Mouse (Mus musculus) heart, embryonic 16.5 days (tissue): ENCODE data around the gene Vmn1r121. TPM values are rescaled to one million over a fixed set of nuclear protein-coding genes. Genes with fewer than 3 reads are reported as not detected.
"Not testable (repeated sequence)": the region's sequence is repeated elsewhere in the genome, so short reads cannot be mapped to it uniquely, and the experiment has no call there.

Experiments used
- ATAC-seq: fragments of 200-750 bp; cut with Nextera tagmentation; replicated peaks from 2 replicates; pipeline ENCODE4 v1.8.0; 2017; ENCODE audit warnings: moderate number of reproducible peaks; ENCODE audit not compliant: insufficient read depth, low FRiP score; ENCODE audit errors: extremely low read depth
- H3K27ac ChIP-seq: fragments of 300-500 bp; sonication (generic); 2 replicates; pipeline ENCODE4 v1.5.1; 2014; ENCODE audit warnings: mild to moderate bottlenecking, low read length, control low read depth, moderate library complexity
- H3K27me3 ChIP-seq: fragments of 300-500 bp; sonication (generic); 2 replicates; pipeline ENCODE4 v1.6.1; 2014; ENCODE audit warnings: low read length, mixed read lengths; ENCODE audit not compliant: control insufficient read depth, insufficient read depth
- H3K36me3 ChIP-seq: fragments of 300-500 bp; sonication (generic); 2 replicates; pipeline ENCODE4 v1.6.1; 2014; ENCODE audit not compliant: control insufficient read depth, insufficient read depth
- H3K4me1 ChIP-seq: fragments of 300-500 bp; sonication (generic); 2 replicates; pipeline ENCODE4 v1.6.1; 2014; ENCODE audit warnings: low read length, mixed read lengths; ENCODE audit not compliant: control insufficient read depth, insufficient read depth
- H3K4me2 ChIP-seq: fragments of 300-500 bp; sonication (generic); 2 replicates; pipeline ENCODE4 v1.6.1; 2014; ENCODE audit warnings: low read depth, mild to moderate bottlenecking, control low read depth, low read length
- H3K4me3 ChIP-seq: fragments of 300-500 bp; sonication (generic); 2 replicates; pipeline ENCODE4 v1.5.1; 2014; ENCODE audit warnings: mild to moderate bottlenecking, control low read depth, low read length
- H3K9ac ChIP-seq: fragments of 300-500 bp; sonication (generic); 2 replicates; pipeline ENCODE4 v1.6.1; 2014; ENCODE audit warnings: low read length, control low read depth
- H3K9me3 ChIP-seq: fragments of 300-500 bp; sonication (generic); replicated peaks from 2 replicates; pipeline ENCODE4 v1.6.1; 2016; ENCODE audit warnings: low read length; ENCODE audit not compliant: control insufficient read depth
- WGBS: fragments of 180-500 bp; shearing (Covaris S2); extraction: QIAGEN DNeasy Blood & Tissue Kit; methylation state at CpG from one replicate; pipeline ENCODE4 v1.1.7; 2014; 5-methylcytosine and 5-hydroxymethylcytosine counted together
- polyA plus RNA-seq: library from polyadenylated mRNA; unstranded; fragments of >200 nt; fragmentation: Nextera tagmentation; extraction: Ambion mirVana; gene quantifications from 2 replicates; pipeline ENCODE4 v1.2.1, GENCODE M21; 2015

The Vmn1r121 gene
- polyA plus RNA-seq, result not detected in 2 replicates

- H3K4me3 ChIP-seq, H3K4me1 ChIP-seq, H3K9me3 ChIP-seq, H3K4me2 ChIP-seq, H3K27ac ChIP-seq, H3K9ac ChIP-seq, H3K36me3 ChIP-seq, ATAC-seq, H3K27me3 ChIP-seq: not testable (repeated sequence)
- WGBS, result 76% methylated on average over 4 of the region's 5 CpGs
Observed at GRCm38 (mm10) chr7:21098413-21098812, at the start of gene Vmn1r121. Vmn1r121 (minus strand) TSS chr7:21098513.

GRCm38 (mm10) chr7:21134028-21134427, 35.7 kb upstream of the Vmn1r121 start, which contains the start of gene Vmn1r122:
Vmn1r122 (minus strand) TSS chr7:21134128.
- not testable (repeated sequence) for H3K9me3 ChIP-seq, H3K9ac ChIP-seq, H3K27ac ChIP-seq, H3K4me1 ChIP-seq, ATAC-seq, H3K27me3 ChIP-seq, H3K4me2 ChIP-seq, H3K36me3 ChIP-seq, H3K4me3 ChIP-seq
- WGBS, result 55% methylated on average over 2 of the region's 3 CpGs

DNA sequence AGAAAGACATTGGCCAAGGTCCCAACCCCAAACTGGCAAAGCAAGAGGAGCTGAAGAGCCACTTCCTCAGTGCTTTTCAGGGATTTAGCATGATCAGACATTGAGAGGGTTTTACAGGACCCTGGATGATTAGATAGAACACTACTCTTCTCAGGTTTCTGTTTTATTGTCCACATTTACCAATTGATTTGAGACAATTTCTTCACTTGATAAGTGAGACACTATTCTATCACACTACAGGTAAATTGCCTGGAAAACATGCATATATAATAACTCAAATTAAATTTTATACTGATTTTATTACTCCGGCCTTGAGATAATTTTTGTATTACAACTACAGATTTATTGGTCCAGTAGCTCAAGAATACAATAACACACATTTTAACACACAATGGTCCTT, 44.6 kb downstream of the Vmn1r121 start, which contains the start of gene Vmn1r120:
Gene Vmn1r120, minus strand, starts transcription at position 101 of the 400 bp plus-strand sequence.
- 64% methylated on average over 1 of the region's 1 CpGs for WGBS
- not testable (repeated sequence) for H3K27ac ChIP-seq

More for the DNA sequence above, 44.6 kb downstream of the Vmn1r121 start, which contains the start of gene Vmn1r120:
- H3K4me1 ChIP-seq, H3K9me3 ChIP-seq, H3K4me2 ChIP-seq, H3K36me3 ChIP-seq, ATAC-seq, H3K9ac ChIP-seq, H3K27me3 ChIP-seq, H3K4me3 ChIP-seq: not testable (repeated sequence)

Other genes with a start within 250 kb of the Vmn1r121 start
- not detected in 2 replicates for gene Vmn1r116, start 226.3 kb downstream of the Vmn1r121 start, polyA plus RNA-seq
- gene Vmn1r117, start 214.4 kb downstream of the Vmn1r121 start, polyA plus RNA-seq, result not detected in 2 replicates
- not detected in 2 replicates for gene Vmn1r118, start 186.2 kb downstream of the Vmn1r121 start, polyA plus RNA-seq
- gene Vmn1r119, start 86.1 kb downstream of the Vmn1r121 start, polyA plus RNA-seq, result not detected in 2 replicates
- not detected in 2 replicates for gene Vmn1r120, start 44.7 kb downstream of the Vmn1r121 start, polyA plus RNA-seq
- not detected in 2 replicates for gene Vmn1r122, start 35.6 kb upstream of the Vmn1r121 start, polyA plus RNA-seq
- not detected in 2 replicates for gene Vmn1r123, start 63.7 kb upstream of the Vmn1r121 start, polyA plus RNA-seq
- not detected in 2 replicates for gene Gm5157, start 91.9 kb upstream of the Vmn1r121 start, polyA plus RNA-seq
- gene Vmn1r124, start 162.1 kb upstream of the Vmn1r121 start, polyA plus RNA-seq, result not detected in 2 replicates
- gene Vmn1r125, start 173.7 kb upstream of the Vmn1r121 start, polyA plus RNA-seq, result not detected in 2 replicates
- gene Vmn1r126, start 203.0 kb upstream of the Vmn1r121 start, polyA plus RNA-seq, result not detected in 2 replicates
- gene Vmn1r127, start 221.3 kb upstream of the Vmn1r121 start, polyA plus RNA-seq, result not detected in 2 replicates